Mouse (Mus musculus) heart, postnatal 25 days (tissue): Measurements from ENCODE around the gene Ces3b. TPM values are rescaled to one million over a fixed set of nuclear protein-coding genes. Genes with fewer than 3 reads are reported as not detected.

Experiments used
- DNase-seq: peaks from one replicate; pipeline ENCODE4 v3.0.0; 2022; ENCODE audit warnings: low spot score
- intact Hi-C: fragments of 180-260 bp; cut with DNase I; formaldehyde crosslinking; loops from one replicate; pipeline ENCODE4 v1.15.1; 2025
- total RNA-seq, 2 experiments: library from RNA; stranded (reverse); gene quantifications; 2 replicates each; pipeline ENCODE4 v1.2.3; 2021

The Ces3b gene
- total RNA-seq, 2 experiments from 2014 or later: 0.23 TPM; not detected in 1

DNA sequence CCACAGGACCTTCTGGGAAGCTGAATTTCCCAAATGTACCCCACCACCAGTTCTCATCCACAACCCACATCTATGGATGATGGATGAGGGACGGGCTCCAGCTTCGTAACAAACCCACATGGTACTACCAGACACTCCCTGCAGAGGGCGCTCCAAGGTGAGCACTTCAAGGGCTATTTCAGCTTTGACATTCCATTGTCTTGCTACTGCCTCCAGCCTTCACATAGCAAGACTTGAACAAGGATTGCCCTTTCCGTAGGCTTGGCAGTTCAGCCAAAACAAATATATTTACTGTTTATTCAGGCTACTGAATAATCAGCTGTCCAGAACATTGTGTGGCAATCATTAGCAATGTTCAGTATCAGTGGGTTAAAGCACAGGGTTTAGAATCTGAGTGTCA, 54.9 kb downstream of the Ces3b start:
- intact Hi-C loops: loop anchor here (2.0 kb wide), 1 partner anchor 78 kb away; no protein-coding TSS in a partner anchor
- DNase-seq: peak; percentile 28

DNA sequence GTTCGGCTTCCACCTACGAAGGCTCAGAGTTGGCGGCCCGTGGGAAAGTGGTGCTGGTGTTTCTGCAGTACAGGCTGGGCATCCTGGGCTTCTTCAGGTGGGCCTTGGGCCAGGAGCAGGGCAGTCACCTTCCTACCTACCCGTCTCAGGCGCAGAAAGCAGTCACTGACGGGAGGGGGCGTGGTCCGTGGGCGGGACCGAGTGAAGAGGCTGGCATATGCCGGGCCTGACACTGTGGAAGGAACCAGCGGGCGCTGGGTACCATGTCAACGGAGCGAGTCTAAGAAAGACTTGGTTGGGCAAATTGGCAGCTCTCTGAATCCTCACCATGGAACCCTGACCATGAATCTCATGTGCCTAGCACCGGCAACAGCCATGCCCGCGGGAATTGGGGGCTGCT, 58.8 kb downstream of the Ces3b start:
- intact Hi-C loops: no loop called here
- DNase-seq: no peak

Other genes starting within 250 kb of the Ces3b start
- gene Ces2c, start 236.7 kb upstream of the Ces3b start, total RNA-seq: not detected
- 1 to 10 TPM in 1 of 2 experiments, under 1 TPM in 1; 0.92 to 1.6 TPM for gene Ces2e, start 157.5 kb upstream of the Ces3b start, total RNA-seq
- not detected for gene Ces2f, start 136.4 kb upstream of the Ces3b start, total RNA-seq
- 1 to 10 TPM; 2.8 to 3.7 TPM for gene Ces2g, start 122.0 kb upstream of the Ces3b start, total RNA-seq
- not detected for gene Ces2h, start 82.9 kb upstream of the Ces3b start, total RNA-seq
- gene Ces3a, start 35.2 kb upstream of the Ces3b start, total RNA-seq: not detected
- not detected for gene Ces4a, start 48.0 kb downstream of the Ces3b start, total RNA-seq
- 10 to 100 TPM; 20.2 to 26.8 TPM for gene Cbfb, start 86.9 kb downstream of the Ces3b start, total RNA-seq
- 10 to 100 TPM; 18.5 to 19.5 TPM for gene D230025D16Rik, start 141.4 kb downstream of the Ces3b start, total RNA-seq
- 1 to 10 TPM; 4.1 to 4.9 TPM for gene B3gnt9, start 171.4 kb downstream of the Ces3b start, total RNA-seq
- 1 to 10 TPM; 4.4 to 6.9 TPM for gene Tradd, start 180.9 kb downstream of the Ces3b start, total RNA-seq
- 1 to 10 TPM; 2.4 to 2.7 TPM for gene Fbxl8, start 180.9 kb downstream of the Ces3b start, total RNA-seq
- 1 to 10 TPM; 1.5 to 2.2 TPM for gene Hsf4, start 186.0 kb downstream of the Ces3b start, total RNA-seq
- 10 to 100 TPM; 17.2 to 20.1 TPM for gene Nol3, start 192.4 kb downstream of the Ces3b start, total RNA-seq
- 1 to 10 TPM; 1.8 to 2.0 TPM for gene 4931428F04Rik, start 206.1 kb downstream of the Ces3b start, total RNA-seq
- 1 to 10 TPM; 4.9 to 7.1 TPM for gene Exoc3l, start 212.3 kb downstream of the Ces3b start, total RNA-seq
- 10 to 100 TPM; 19.8 to 21.5 TPM for gene E2f4, start 213.9 kb downstream of the Ces3b start, total RNA-seq
- under 1 TPM; 0.81 to 0.91 TPM for gene Elmo3, start 221.8 kb downstream of the Ces3b start, total RNA-seq
- gene Lrrc29, start 242.5 kb downstream of the Ces3b start, total RNA-seq: 1 to 10 TPM; 1.3 to 1.9 TPM
- gene Tmem208, start 242.6 kb downstream of the Ces3b start, total RNA-seq: 10 to 100 TPM; 23.4 to 25.3 TPM